In the genomic region with DNA sequence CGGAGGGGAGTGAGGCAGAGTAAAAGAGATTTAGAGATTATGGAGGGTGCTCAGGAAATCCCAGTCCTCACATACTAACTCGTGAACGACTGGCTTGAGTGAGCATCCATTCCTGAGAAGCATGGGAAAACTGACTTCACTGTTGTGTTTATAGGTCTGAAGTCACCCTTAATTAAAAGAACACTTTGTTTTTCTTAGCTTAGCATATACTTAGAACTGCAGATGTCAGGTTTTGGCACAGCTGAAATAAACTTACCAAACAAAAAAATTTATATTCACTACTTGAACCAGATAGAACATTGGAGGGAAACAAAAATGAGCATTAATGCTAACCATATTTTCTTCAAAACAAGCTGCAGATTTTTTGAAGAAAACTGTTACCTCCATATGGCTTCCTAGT, we compare ENCODE assay signal across 28 mouse cellular contexts. TPM values are rescaled to one million over a fixed set of nuclear protein-coding genes. Genes with fewer than 3 reads are reported as not detected.
"Had no signal": no experiment of that assay in that cellular context is flagged by ENCODE, and none has a peak within 500 bp of the region (broad histone marks: within the 10 kb centered on the region; RNA-seq: fewer than 3 reads in every experiment).

No protein-coding gene starts in this region.

- ATAC-seq: hindbrain, embryonic 16.5 days; inflammation-experienced regulatory T-cells, adult 6 months; intestine, embryonic 15.5 days; intestine, postnatal 0 days had no signal

- H3K4me2 ChIP-seq: heart, embryonic 13.5 days; heart, embryonic 15.5 days; hindbrain, embryonic 12.5 days; hindbrain, embryonic 14.5 days; intestine, embryonic 15.5 days; limb, embryonic 12.5 days; liver, embryonic 11.5 days; liver, embryonic 13.5 days; liver, embryonic 15.5 days had no signal

- H3K4me3 ChIP-seq: gastrocnemius, adult 2 months; heart, embryonic 10.5 days; heart, embryonic 13.5 days; heart, embryonic 15.5 days; hindbrain, embryonic 10.5 days; hindbrain, embryonic 12.5 days; intestine, embryonic 15.5 days; layer of hippocampus, adult 2 months; left cerebral cortex, adult 2 months; limb, embryonic 10.5 days; limb, embryonic 12.5 days; liver, embryonic 13.5 days; liver, embryonic 15.5 days had no signal

- H3K27me3 ChIP-seq: heart, embryonic 13.5 days; heart, embryonic 15.5 days; hindbrain, embryonic 12.5 days; intestine, embryonic 15.5 days; limb, embryonic 12.5 days; liver, embryonic 13.5 days; liver, embryonic 15.5 days had no signal

- H3K4me1 ChIP-seq: heart, embryonic 15.5 days; hindbrain, embryonic 10.5 days; hindbrain, embryonic 12.5 days; intestine, embryonic 15.5 days; liver, embryonic 13.5 days; liver, embryonic 15.5 days had no signal

- H3K36me3 ChIP-seq: heart, embryonic 10.5 days; heart, embryonic 13.5 days; heart, embryonic 15.5 days; hindbrain, embryonic 10.5 days; hindbrain, embryonic 12.5 days; intestine, embryonic 15.5 days; limb, embryonic 10.5 days; limb, embryonic 12.5 days; liver, embryonic 13.5 days; liver, embryonic 15.5 days had no signal

- DNase-seq: gastrocnemius, adult 2 months; gastrocnemius, postnatal 10 days; gastrocnemius, postnatal 25 days; heart, adult 18-20 months; heart, postnatal 4 days; kidney, adult 18-20 months; kidney, adult 8-10 months; kidney, postnatal 10 days; kidney, postnatal 25 days; kidney, postnatal 4 days; liver; liver, embryonic 13.5 days had no signal

- H3K9me3 ChIP-seq: heart, embryonic 10.5 days; heart, embryonic 13.5 days; heart, embryonic 15.5 days; hindbrain, embryonic 10.5 days; hindbrain, embryonic 12.5 days; intestine, embryonic 15.5 days; limb, embryonic 10.5 days; limb, embryonic 12.5 days; liver, embryonic 13.5 days; liver, embryonic 15.5 days had no signal

- H3K9ac ChIP-seq: heart, embryonic 13.5 days; heart, embryonic 15.5 days; hindbrain, embryonic 12.5 days; hindbrain, embryonic 14.5 days; intestine, embryonic 15.5 days; limb, embryonic 12.5 days; liver, embryonic 13.5 days; liver, embryonic 15.5 days had no signal

- H3K27ac ChIP-seq: gastrocnemius, adult 2 months; heart, embryonic 10.5 days; heart, embryonic 13.5 days; heart, embryonic 15.5 days; hindbrain, embryonic 10.5 days; hindbrain, embryonic 12.5 days; hindbrain, embryonic 14.5 days; intestine, embryonic 15.5 days; layer of hippocampus, adult 2 months; left cerebral cortex, adult 2 months; limb, embryonic 10.5 days; limb, embryonic 12.5 days; liver, embryonic 13.5 days; liver, embryonic 15.5 days had no signal

RNA-seq across cellular contexts. Expression of gene Postn, which starts 42.9 kb away (rescaled TPM):
- polyA plus RNA-seq: inflammation-experienced regulatory T-cells, adult 6 months had no signal
